Mouse (Mus musculus) kidney, embryonic 14.5 days (tissue): ENCODE results near the gene Zbed6. TPM values are rescaled to one million over a fixed set of nuclear protein-coding genes. Genes with fewer than 3 reads are reported as not detected.

Experiments used
- ATAC-seq: fragments of 200-750 bp; cut with Nextera tagmentation; 2 replicates; pipeline ENCODE4 v1.8.0; 2017; ENCODE audit warnings: moderate number of reproducible peaks, mild to moderate bottlenecking, moderate TSS enrichment, moderate library complexity; ENCODE audit not compliant: low FRiP score, low TSS enrichment
- H3K27ac ChIP-seq: fragments of 300-500 bp; sonication (generic); 2 replicates; pipeline ENCODE4 v1.5.1; 2014; ENCODE audit warnings: low read depth, mild to moderate bottlenecking, low read length, moderate library complexity, mixed read lengths
- H3K27me3 ChIP-seq: fragments of 300-500 bp; sonication (generic); 2 replicates; pipeline ENCODE4 v1.6.1; 2014; ENCODE audit warnings: mild to moderate bottlenecking, low read length; ENCODE audit not compliant: control insufficient read depth, insufficient read depth
- H3K36me3 ChIP-seq: fragments of 300-500 bp; sonication (generic); 2 replicates; pipeline ENCODE4 v1.6.1; 2014; ENCODE audit warnings: low read length, mixed read lengths; ENCODE audit not compliant: control insufficient read depth, insufficient read depth
- H3K4me1 ChIP-seq: fragments of 300-500 bp; sonication (generic); 2 replicates; pipeline ENCODE4 v1.6.1; 2014; ENCODE audit warnings: low read length, mixed read lengths; ENCODE audit not compliant: control insufficient read depth, insufficient read depth
- H3K4me2 ChIP-seq: fragments of 300-500 bp; sonication (generic); replicated peaks from 2 replicates; pipeline ENCODE4 v1.6.1; 2014; ENCODE audit warnings: low read depth, mild to moderate bottlenecking, low read length
- H3K4me3 ChIP-seq: fragments of 300-500 bp; sonication (generic); 2 replicates; pipeline ENCODE4 v1.5.1; 2014; ENCODE audit warnings: mild to moderate bottlenecking, low read length
- H3K9ac ChIP-seq: fragments of 300-500 bp; sonication (generic); 2 replicates; pipeline ENCODE4 v1.6.1; 2014; ENCODE audit warnings: low read depth, mild to moderate bottlenecking, low read length, moderate library complexity
- H3K9me3 ChIP-seq: fragments of 300-500 bp; sonication (generic); 2 replicates; pipeline ENCODE4 v1.6.1; 2016; ENCODE audit warnings: low read length; ENCODE audit not compliant: control insufficient read depth
- WGBS: fragments of 180-500 bp; shearing (Covaris S2); extraction: QIAGEN DNeasy Blood & Tissue Kit; methylation state at CpG from one replicate; pipeline ENCODE4 v1.1.7; 2014; 5-methylcytosine and 5-hydroxymethylcytosine counted together
- polyA plus RNA-seq: library from polyadenylated mRNA; unstranded; fragments of >200 nt; fragmentation: Nextera tagmentation; extraction: Ambion mirVana; gene quantifications from 2 replicates; pipeline ENCODE4 v1.2.1, GENCODE M21; 2014

Zbed6 gene
- polyA plus RNA-seq, 1 experiment from 2014 or later = not detected

DNA sequence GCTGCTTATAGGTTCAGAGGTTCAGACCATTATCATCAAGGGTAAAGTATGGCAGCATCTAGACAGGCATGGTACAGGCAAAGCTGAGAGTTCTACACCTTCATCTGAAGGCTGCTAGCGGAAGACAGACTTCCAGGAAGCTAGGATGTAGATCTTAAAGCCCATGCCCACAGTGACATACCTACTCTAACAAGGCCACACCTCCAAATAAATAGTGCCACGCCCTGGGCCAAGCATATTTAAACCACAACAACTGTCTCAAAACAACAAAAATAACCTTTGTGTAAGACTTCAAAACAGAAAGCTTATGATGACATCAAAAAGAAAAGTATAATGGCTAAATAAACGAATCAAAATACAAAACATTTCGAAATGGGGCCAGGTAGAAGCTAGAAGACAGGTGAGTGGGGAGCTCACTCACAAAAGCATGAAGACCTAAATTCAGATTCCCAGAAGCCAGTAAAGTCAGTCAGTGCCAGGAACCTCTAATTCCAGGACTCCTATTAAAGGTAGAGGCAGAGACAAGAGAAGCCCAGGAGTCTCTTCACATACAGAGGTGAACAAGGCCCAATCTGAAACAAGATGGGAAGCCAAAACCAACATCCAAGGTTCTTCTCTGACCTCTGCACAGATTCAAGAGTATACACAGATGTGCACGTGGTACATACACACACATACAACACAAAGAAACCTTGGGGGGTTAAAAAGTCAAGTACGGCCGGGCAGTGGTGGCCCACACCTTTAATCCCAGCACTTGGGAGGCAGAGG lies 10.2 kb downstream of the Zbed6 start:
- Histone ChIP-seq H3K27me3 (no peaks in the 10 kb centered on the region), H3K4me3 (no peak overlapping the region), H3K27ac (no peak overlapping the region), H3K4me1 (no peaks in the 10 kb centered on the region), H3K36me3 (peaks cover 57% of the 10 kb centered on the region), H3K4me2 (no peak overlapping the region), H3K9ac (no peak overlapping the region), H3K9me3 (no peaks in the 10 kb centered on the region)
- no peak for ATAC-seq
- 95% methylated on average over 7 of the region's 7 CpGs for WGBS

DNA sequence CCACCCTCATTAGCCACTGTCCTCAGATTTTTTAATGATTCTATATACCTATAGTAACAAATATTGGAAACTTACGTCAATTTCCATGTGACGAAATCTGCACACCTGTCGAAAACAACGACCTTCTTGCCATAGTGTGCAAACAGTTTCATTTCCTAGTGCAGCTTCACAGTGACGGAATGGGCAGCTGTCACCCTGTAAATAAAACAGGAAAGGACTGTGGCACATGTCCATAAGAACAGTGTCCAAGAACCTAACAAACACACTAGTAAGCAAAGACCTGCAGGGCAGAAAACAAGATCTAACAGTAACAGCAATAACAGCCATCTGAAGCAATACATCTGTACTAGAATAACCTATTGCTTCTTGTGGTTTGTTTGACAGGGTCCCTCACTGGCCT lies 15.0 kb downstream of the Zbed6 start:
- Histone ChIP-seq H3K27ac (no peak overlapping the region), H3K4me1 (no peaks in the 10 kb centered on the region), H3K9me3 (no peaks in the 10 kb centered on the region), H3K36me3 (peaks cover 81% of the 10 kb centered on the region), H3K4me2 (no peak overlapping the region), H3K9ac (no peak overlapping the region), H3K4me3 (no peak overlapping the region), H3K27me3 (no peaks in the 10 kb centered on the region)
- 94% methylated on average over 5 of the region's 5 CpGs for WGBS
- no peak for ATAC-seq

DNA sequence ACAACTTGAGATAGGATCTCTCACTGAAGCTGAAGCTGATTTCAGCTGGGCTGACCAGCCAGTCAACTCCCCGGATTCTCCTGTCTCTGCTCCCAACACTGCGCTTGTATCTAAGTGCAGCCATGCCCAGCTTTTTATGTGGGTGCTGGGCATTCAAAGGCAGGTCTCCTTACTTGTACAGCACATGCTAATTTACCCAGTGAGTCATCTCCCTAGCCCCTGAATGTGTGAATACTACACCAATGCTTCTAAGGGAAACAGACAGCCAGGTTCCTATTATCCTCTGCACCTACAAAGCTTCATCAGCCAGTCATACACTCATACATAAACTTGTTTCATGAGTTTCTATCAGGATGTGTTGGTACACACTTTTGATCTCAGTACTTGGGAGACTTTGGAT lies 19.5 kb downstream of the Zbed6 start:
- Histone ChIP-seq H3K27ac (no peak overlapping the region), H3K9ac (no peak overlapping the region), H3K4me1 (no peaks in the 10 kb centered on the region), H3K4me2 (no peak overlapping the region), H3K27me3 (no peaks in the 10 kb centered on the region), H3K9me3 (no peaks in the 10 kb centered on the region), H3K4me3 (no peak overlapping the region), H3K36me3 (peaks cover 96% of the 10 kb centered on the region)
- WGBS = 89% methylated on average over 2 of the region's 2 CpGs
- no peak for ATAC-seq

DNA sequence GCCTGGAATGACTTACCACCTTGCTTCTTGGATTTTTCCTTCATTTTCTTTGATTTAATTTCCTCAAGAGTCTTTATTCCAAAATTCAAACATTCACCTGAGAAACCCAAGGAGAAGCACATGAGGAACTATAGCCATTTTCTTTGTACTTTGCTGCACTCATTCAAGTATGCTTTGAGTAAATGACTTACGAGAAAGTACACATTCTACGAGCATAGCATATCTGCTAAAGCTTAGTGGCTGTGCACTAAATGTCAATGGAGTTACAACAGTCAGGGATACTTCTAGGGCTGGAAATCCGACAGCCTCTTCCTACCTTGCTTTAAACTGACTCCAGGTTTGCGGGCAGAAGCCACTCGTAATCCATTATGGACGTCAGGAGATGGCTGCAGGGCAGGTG lies 22.2 kb downstream of the Zbed6 start:
- Histone ChIP-seq H3K9ac (no peak overlapping the region), H3K36me3 (peaks cover 92% of the 10 kb centered on the region), H3K9me3 (no peaks in the 10 kb centered on the region), H3K27me3 (no peaks in the 10 kb centered on the region), H3K4me3 (no peak overlapping the region), H3K4me1 (no peaks in the 10 kb centered on the region), H3K27ac (no peak overlapping the region), H3K4me2 (no peak overlapping the region)
- WGBS = 91% methylated on average over 6 of the region's 6 CpGs
- no peak for ATAC-seq

DNA sequence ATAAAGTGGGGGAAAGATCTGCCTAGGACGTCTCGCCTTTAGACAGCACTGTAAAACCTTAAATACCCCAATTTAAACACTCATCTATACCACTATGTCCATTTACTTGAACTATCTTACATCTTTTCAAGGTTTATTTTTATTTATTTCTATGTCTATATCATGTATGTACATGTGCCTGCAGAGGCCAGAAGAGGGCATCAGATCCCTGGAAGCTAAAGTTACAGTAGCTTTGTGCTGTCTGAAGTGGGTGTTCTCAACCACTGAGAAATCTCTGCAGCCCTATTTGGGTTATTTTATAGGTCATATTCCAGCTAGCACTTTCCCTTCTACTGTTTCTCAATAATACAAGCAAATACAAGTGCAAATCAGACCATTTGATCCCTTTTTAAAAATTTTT lies 28.5 kb downstream of the Zbed6 start:
- H3K9ac ChIP-seq = no peak overlapping the region
- no peak overlapping the region for H3K4me3 ChIP-seq
- H3K27ac ChIP-seq = no peak overlapping the region
- H3K4me1 ChIP-seq = no peaks in the 10 kb centered on the region
- H3K36me3 ChIP-seq = peaks cover 93% of the 10 kb centered on the region
- H3K9me3 ChIP-seq = no peaks in the 10 kb centered on the region
- 80% methylated on average over 2 of the region's 2 CpGs for WGBS
- no peak overlapping the region for H3K4me2 ChIP-seq
- no peak for ATAC-seq
- no peaks in the 10 kb centered on the region for H3K27me3 ChIP-seq

DNA sequence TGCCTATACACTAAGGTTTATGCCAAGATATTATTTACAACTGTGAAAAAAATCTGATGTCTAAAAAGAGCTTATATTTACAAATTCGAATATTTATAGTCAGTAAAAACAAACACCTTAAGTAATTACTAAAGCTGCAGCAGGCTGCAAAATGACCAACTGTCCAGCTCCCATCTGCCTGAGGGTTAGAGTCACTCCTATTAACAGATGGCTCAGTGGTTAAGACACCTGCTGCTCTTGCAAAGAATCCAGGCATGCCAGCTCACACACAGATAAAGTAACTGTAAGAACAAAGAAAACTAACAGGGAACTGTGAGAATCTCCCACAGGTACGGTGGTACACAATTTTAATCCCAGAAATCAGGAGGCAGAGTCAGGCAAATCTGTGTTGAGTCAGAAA lies 35.6 kb downstream of the Zbed6 start:
- Histone ChIP-seq H3K4me2 (no peak overlapping the region), H3K36me3 (peaks cover 98% of the 10 kb centered on the region), H3K27ac (no peak overlapping the region), H3K27me3 (no peaks in the 10 kb centered on the region), H3K9me3 (no peaks in the 10 kb centered on the region), H3K4me3 (no peak overlapping the region), H3K9ac (no peak overlapping the region), H3K4me1 (no peaks in the 10 kb centered on the region)
- 88% methylated on average over 2 of the region's 2 CpGs for WGBS
- no peak for ATAC-seq

DNA sequence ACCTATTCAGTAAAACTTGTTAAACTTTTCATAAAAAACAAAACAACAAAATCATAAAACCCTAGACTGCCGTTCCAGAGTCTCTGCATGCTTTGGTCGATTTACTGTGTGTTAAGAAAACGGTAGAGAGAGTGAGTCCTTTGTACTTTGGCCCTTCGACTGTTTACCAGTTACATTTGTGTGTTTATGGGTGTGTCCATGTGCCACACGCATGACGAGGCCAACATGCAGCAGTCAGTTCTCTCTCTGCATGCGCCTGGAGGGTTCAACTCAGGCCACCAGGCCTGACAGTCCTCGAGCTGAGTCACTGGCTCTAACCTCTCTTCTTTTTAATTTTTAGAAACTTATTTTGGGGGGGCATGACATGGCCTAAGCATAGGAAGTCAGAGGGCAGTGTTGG lies 42.4 kb downstream of the Zbed6 start:
- no peak overlapping the region for H3K4me2 ChIP-seq
- H3K9ac ChIP-seq = no peak overlapping the region
- peaks cover 56% of the 10 kb centered on the region for H3K36me3 ChIP-seq
- H3K9me3 ChIP-seq = no peaks in the 10 kb centered on the region
- 79% methylated on average over 8 of the region's 8 CpGs for WGBS
- H3K27me3 ChIP-seq = no peaks in the 10 kb centered on the region
- no peak overlapping the region for H3K27ac ChIP-seq
- no peak for ATAC-seq
- H3K4me1 ChIP-seq = no peaks in the 10 kb centered on the region
- no peak overlapping the region for H3K4me3 ChIP-seq

DNA sequence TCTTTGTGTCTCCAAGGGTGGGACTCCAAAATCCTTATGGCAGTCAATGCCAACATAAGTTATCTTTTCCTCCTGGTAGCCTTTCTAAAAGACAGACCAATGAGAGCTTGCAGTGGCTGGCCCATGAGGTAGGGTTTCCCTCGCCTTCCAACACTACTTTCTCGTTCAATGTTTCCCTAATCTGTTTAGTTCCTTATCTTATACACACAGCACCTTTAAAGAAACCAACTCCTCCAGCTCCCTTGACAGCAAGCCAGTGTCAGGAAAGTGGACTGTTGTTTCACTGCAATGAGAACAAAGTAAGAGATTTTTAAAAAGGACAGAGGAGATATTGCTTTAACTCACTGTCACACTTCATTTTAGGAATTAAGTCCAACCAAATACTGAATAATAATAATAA lies 42.8 kb downstream of the Zbed6 start:
- peaks cover 52% of the 10 kb centered on the region for H3K36me3 ChIP-seq
- WGBS = 77% methylated on average over 2 of the region's 2 CpGs

DNA sequence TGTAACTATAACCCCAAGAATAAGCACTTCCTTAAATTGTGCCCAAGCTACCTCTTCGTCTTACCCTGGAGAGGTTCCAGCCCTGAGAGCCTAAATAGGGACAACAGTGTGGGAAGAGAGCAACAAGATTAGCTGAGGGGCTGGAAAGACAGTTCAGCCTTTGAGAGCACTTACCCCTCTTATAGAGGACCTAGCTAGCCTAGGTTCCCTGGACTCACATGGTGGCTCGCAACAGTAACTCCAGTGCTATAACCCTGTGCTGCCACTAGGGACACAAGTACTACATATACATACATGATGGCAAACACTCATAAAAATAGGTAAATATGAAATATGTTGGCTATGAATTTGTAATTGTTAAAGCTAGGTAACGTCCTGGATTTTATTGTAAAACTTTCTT lies 46.9 kb downstream of the Zbed6 start:
- Histone ChIP-seq H3K4me2 (no peak overlapping the region), H3K27me3 (no peaks in the 10 kb centered on the region), H3K27ac (no peak overlapping the region), H3K4me3 (no peak overlapping the region), H3K9ac (no peak overlapping the region), H3K4me1 (no peaks in the 10 kb centered on the region; the same call in 1 of the 2 replicates), H3K36me3 (peaks cover 16% of the 10 kb centered on the region), H3K9me3 (no peaks in the 10 kb centered on the region)
- no peak for ATAC-seq
- WGBS = 78% methylated on average over 3 of the region's 3 CpGs

More for the DNA sequence above, 42.8 kb downstream of the Zbed6 start:
- no peak overlapping the region for H3K27ac ChIP-seq
- no peaks in the 10 kb centered on the region for H3K9me3 ChIP-seq
- no peak overlapping the region for H3K9ac ChIP-seq
- no peaks in the 10 kb centered on the region for H3K27me3 ChIP-seq
- no peak for ATAC-seq
- H3K4me3 ChIP-seq = no peak overlapping the region
- no peaks in the 10 kb centered on the region for H3K4me1 ChIP-seq
- no peak overlapping the region for H3K4me2 ChIP-seq
